Mouse (Mus musculus) C2C12 (cell line): Measurements from ENCODE around the gene Sox2.

ENCODE experiments used
- MAX ChIP-seq: IDR thresholded peaks from one replicate; pipeline ENCODE4 v1.6.1; 2011; ENCODE audit warnings: mild to moderate bottlenecking, control low read depth
- USF1 ChIP-seq: IDR thresholded peaks from one replicate; pipeline ENCODE4 v1.6.1; 2011; ENCODE audit warnings: low read depth, mild to moderate bottlenecking, control low read depth, moderate library complexity

DNA sequence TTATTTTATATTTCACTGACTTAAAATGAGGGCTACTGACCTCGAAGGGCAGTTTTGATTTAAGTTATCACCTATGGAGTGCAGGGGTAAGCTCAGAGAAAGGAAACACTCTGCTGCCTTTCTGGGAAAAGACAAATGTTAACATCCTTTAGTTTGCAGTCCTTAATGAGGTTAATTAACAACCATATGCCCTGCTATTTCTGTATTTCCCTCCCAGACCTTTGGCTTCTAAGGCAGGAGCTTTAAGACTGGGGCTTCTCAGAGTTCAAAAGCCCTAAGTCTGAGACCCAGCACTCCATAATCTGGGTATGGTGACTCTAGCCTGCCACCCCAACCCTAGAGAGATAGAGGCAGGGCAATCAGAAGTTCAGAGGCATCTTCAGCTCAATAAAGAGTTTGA is 19.5 kb upstream of the Sox2 start:
- TF ChIP-seq USF1 (no peak), MAX (no peak)
